Mouse (Mus musculus): ENCODE measurements at regions not wholly inside any gene's neighbourhood (a gene's known extent, or its start where the extent isn't known, plus 50 kb on each side); places are given as distances from the start of the nearest gene placed in this dataset.

- no peaks in the 10 kb centered on the region for H3K27me3 ChIP-seq
- no peak overlapping the region for H3K9ac ChIP-seq
- H3K4me3 ChIP-seq: no peak overlapping the region
- ATAC-seq (ENCODE audit: insufficient number of reproducible peaks, insufficient read depth, low FRiP score, low TSS enrichment, low read depth): no peak
- H3K36me3 ChIP-seq: no peaks in the 10 kb centered on the region
- H3K4me1 ChIP-seq: peaks cover under 1% of the 10 kb centered on the region; the same call in 1 of the 2 replicates
- no peak overlapping the region for H3K27ac ChIP-seq
- WGBS: 54% methylated on average over 4 of the region's 4 CpGs
- no peaks in the 10 kb centered on the region for H3K9me3 ChIP-seq
- H3K4me2 ChIP-seq: no peak overlapping the region
Observed at GRCm38 (mm10) chrX:10770575-10770974, 55.8 kb downstream of the Mid1ip1 start.

DNA sequence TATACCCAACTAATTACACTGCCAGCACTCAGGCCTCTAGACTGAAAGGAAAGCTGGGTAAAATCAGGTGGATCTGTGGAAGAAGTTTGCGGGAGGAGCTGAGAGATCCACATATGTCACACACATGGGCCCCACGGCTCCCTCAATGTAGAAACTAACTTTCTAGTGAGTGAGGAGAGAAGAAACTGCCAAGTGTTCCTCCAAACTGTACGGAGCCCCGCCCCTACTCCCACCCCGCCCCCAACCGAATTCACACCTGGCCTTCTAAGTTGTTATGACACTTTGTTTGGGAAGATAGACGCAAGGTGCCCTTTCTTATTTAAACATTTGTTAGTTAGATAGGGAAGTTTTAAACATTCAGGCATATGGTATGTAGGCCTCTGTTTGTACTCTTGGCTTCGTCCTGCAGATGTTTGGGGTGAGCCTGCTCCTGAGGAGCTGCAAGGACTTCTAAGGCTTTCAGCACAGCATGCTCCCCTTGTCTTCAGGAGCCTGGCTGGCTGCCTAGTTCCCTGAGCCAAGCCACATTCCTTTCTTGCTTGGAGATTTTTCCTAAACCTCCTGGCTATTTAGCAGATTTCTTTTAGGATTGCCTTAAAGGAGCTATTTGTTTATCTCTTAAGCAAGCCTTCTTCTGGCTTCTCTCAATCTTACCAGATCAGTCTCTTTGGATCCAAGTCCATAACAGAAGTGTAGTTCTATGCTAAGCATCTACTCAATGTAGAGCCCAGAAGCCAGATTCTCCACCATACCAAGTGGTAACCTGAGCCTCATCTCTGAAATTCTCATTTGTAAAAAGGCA lies 61.1 kb downstream of the Mid1ip1 start:
- no peak overlapping the region for H3K4me3 ChIP-seq
- ATAC-seq (ENCODE audit: insufficient number of reproducible peaks, insufficient read depth, low FRiP score, low TSS enrichment, low read depth): no peak
- H3K4me2 ChIP-seq: no peak overlapping the region
- H3K27me3 ChIP-seq: no peaks in the 10 kb centered on the region
- H3K36me3 ChIP-seq: no peaks in the 10 kb centered on the region
- WGBS: 49% methylated on average over 8 of the region's 8 CpGs
- no peak overlapping the region for H3K9ac ChIP-seq
- H3K4me1 ChIP-seq: peaks cover 10% of the 10 kb centered on the region
- peak overlapping the region; percentile 62 for H3K27ac ChIP-seq
- no peaks in the 10 kb centered on the region for H3K9me3 ChIP-seq

DNA sequence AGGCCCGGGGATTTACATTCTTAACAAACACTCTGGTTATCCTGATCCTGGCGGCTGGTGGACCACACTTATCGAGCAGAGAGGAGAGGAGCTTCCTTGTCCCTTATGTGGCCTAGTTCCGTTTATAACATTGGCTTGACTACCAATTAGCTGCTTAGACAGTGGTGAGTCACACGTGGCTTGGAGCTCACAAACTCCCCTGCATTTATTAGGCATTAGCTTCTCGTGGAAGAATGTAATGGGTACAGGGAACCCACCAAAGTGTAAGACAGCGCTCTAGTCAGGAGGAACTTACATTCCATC lies 61.7 kb downstream of the Mid1ip1 start:
- no peaks in the 10 kb centered on the region for H3K9me3 ChIP-seq
- ATAC-seq (ENCODE audit: insufficient number of reproducible peaks, insufficient read depth, low FRiP score, low TSS enrichment, low read depth): no peak
- H3K4me2 ChIP-seq: no peak overlapping the region
- H3K4me3 ChIP-seq: no peak overlapping the region
- peaks cover 10% of the 10 kb centered on the region for H3K4me1 ChIP-seq
- WGBS: 45% methylated on average over 7 of the region's 7 CpGs
- H3K27me3 ChIP-seq: no peaks in the 10 kb centered on the region
- no peak overlapping the region for H3K9ac ChIP-seq
- peak overlapping the region; percentile 62 for H3K27ac ChIP-seq
- no peaks in the 10 kb centered on the region for H3K36me3 ChIP-seq

- Histone ChIP-seq H3K9me3 (no peaks in the 10 kb centered on the region), H3K27ac (no peak overlapping the region), H3K4me1 (peaks cover 10% of the 10 kb centered on the region), H3K4me2 (no peak overlapping the region), H3K4me3 (no peak overlapping the region), H3K27me3 (no peaks in the 10 kb centered on the region), H3K36me3 (no peaks in the 10 kb centered on the region), H3K9ac (no peak overlapping the region)
- 77% methylated on average over 2 of the region's 2 CpGs for WGBS
- no peak for ATAC-seq (ENCODE audit: insufficient number of reproducible peaks, insufficient read depth, low FRiP score, low TSS enrichment, low read depth)
Observed at GRCm38 (mm10) chrX:10778014-10778413, 63.2 kb downstream of the Mid1ip1 start.

GRCm38 (mm10) chrX:10786359-10786758 lies 71.5 kb downstream of the Mid1ip1 start:
- no peak overlapping the region for H3K27ac ChIP-seq
- no peak for ATAC-seq (ENCODE audit: insufficient number of reproducible peaks, insufficient read depth, low FRiP score, low TSS enrichment, low read depth)
- no peak overlapping the region for H3K4me3 ChIP-seq
- no peak overlapping the region for H3K4me2 ChIP-seq
- H3K36me3 ChIP-seq: no peaks in the 10 kb centered on the region
- no peaks in the 10 kb centered on the region; the same call in 1 of the 2 replicates for H3K27me3 ChIP-seq
- 76% methylated on average over 3 of the region's 3 CpGs for WGBS
- no peak overlapping the region for H3K9ac ChIP-seq
- H3K9me3 ChIP-seq: no peaks in the 10 kb centered on the region
- H3K4me1 ChIP-seq: no peaks in the 10 kb centered on the region

GRCm38 (mm10) chrX:10787057-10787456 lies 72.2 kb downstream of the Mid1ip1 start:
- no peaks in the 10 kb centered on the region; the same call in 1 of the 2 replicates for H3K27me3 ChIP-seq
- H3K36me3 ChIP-seq: no peaks in the 10 kb centered on the region
- no peak overlapping the region for H3K4me2 ChIP-seq
- 88% methylated on average over 2 of the region's 2 CpGs for WGBS
- no peak overlapping the region for H3K4me3 ChIP-seq
- no peak for ATAC-seq (ENCODE audit: insufficient number of reproducible peaks, insufficient read depth, low FRiP score, low TSS enrichment, low read depth)
- no peaks in the 10 kb centered on the region for H3K4me1 ChIP-seq
- no peak overlapping the region for H3K27ac ChIP-seq
- H3K9ac ChIP-seq: no peak overlapping the region
- H3K9me3 ChIP-seq: no peaks in the 10 kb centered on the region

DNA sequence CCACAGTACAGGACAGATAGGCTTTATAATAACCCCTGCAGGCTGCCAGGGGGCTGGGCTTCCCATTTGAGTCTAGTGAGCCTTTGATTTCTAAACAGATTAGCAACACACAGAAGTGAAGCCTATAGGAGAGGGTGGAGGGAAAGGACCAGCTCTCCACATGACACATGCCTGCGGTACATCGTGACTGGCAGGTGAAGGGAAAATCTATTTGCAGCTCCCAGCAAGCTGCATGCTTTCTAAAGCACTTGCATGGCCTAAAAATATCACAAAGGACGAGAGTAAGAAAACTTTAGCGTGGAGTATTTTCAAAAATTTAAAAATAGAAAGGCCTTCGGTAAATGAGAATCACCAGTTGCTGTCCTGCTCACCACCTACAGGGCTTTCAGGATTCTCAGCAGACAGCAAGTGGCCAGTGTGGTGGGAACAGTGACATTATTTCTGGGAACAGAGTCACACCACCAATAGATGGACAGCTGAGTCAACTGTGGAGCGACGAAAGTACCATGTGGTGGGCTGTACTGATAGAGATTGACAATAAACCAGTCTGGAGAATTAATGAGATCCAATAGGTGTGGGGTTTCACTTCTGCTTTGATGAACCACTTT lies 105.6 kb downstream of the Mid1ip1 start:
- H3K4me1 ChIP-seq: no peaks in the 10 kb centered on the region
- H3K4me3 ChIP-seq: no peak overlapping the region
- no peak for ATAC-seq (ENCODE audit: insufficient number of reproducible peaks, insufficient read depth, low FRiP score, low TSS enrichment, low read depth)
- H3K4me2 ChIP-seq: no peak overlapping the region
- no peak overlapping the region for H3K27ac ChIP-seq
- 74% methylated on average over 7 of the region's 7 CpGs for WGBS
- no peaks in the 10 kb centered on the region for H3K36me3 ChIP-seq
- H3K9ac ChIP-seq: no peak overlapping the region
- H3K9me3 ChIP-seq: no peaks in the 10 kb centered on the region
- H3K27me3 ChIP-seq: peaks cover 6% of the 10 kb centered on the region; the same call in 1 of the 2 replicates

GRCm38 (mm10) chrX:10833681-10834080 lies 118.9 kb downstream of the Mid1ip1 start:
- Histone ChIP-seq H3K9me3 (no peaks in the 10 kb centered on the region), H3K4me1 (no peaks in the 10 kb centered on the region), H3K9ac (no peak overlapping the region), H3K4me2 (no peak overlapping the region), H3K4me3 (no peak overlapping the region), H3K27me3 (0 out of 2 replicates have a peak, but pooled peaks cover 3% of the 10 kb centered on the region), H3K27ac (no peak overlapping the region), H3K36me3 (no peaks in the 10 kb centered on the region)
- no peak for ATAC-seq (ENCODE audit: insufficient number of reproducible peaks, insufficient read depth, low FRiP score, low TSS enrichment, low read depth)
- WGBS: 35% methylated on average over 1 of the region's 1 CpGs

DNA sequence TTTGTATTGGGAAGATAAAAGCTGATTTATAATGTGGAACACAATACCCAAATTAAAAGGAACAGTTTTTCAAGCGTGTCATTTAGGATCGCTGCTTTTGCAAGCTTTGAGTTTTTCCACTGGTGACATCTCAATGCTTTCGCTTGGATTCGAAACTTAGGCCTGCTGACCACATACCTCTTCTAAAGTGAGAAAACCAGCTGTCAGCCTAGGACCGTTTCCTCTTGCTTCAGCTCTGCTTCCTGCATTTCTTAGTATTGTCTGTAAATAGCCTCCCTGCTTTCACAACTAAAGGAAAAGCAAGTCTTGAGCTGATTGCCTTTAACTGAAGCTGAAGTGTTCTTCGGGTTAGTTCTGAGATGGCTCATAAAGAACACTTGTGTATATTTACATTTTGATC lies 142.3 kb downstream of the Mid1ip1 start:
- Histone ChIP-seq H3K9me3 (no peaks in the 10 kb centered on the region), H3K36me3 (no peaks in the 10 kb centered on the region), H3K27ac (no peak overlapping the region), H3K4me3 (no peak overlapping the region), H3K27me3 (no peaks in the 10 kb centered on the region; the same call in 1 of the 2 replicates), H3K4me1 (no peaks in the 10 kb centered on the region), H3K9ac (no peak overlapping the region), H3K4me2 (no peak overlapping the region)
- ATAC-seq (ENCODE audit: insufficient number of reproducible peaks, insufficient read depth, low FRiP score, low TSS enrichment, low read depth): no peak
- 76% methylated on average over 6 of the region's 6 CpGs for WGBS

GRCm38 (mm10) chrX:10857668-10858067 lies 142.9 kb downstream of the Mid1ip1 start:
- Histone ChIP-seq H3K4me2 (no peak overlapping the region), H3K4me1 (no peaks in the 10 kb centered on the region), H3K36me3 (no peaks in the 10 kb centered on the region), H3K4me3 (no peak overlapping the region), H3K9ac (no peak overlapping the region), H3K9me3 (no peaks in the 10 kb centered on the region), H3K27me3 (no peaks in the 10 kb centered on the region; the same call in 1 of the 2 replicates), H3K27ac (no peak overlapping the region)
- 53% methylated on average over 3 of the region's 3 CpGs for WGBS
- no peak for ATAC-seq (ENCODE audit: insufficient number of reproducible peaks, insufficient read depth, low FRiP score, low TSS enrichment, low read depth)

DNA sequence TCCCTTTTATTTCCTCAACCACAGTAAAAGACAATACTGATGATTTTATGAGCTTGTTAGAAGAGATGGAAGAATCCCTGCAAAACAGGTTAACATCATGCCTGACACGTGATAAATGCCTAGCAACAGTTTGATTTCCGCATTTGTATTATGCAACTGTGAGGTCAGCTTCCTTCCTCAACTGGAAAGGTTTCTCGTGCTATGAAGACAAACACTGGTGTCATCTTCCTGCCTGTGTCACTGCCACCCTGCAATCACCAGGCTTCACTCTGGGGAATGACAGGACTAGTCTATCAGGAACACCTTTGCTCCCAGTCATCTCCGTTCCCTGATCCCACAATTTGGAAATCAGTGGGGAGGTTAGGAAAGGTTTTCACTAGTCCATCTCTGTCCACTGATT lies 156.8 kb downstream of the Mid1ip1 start:
- H3K4me2 ChIP-seq: no peak overlapping the region
- no peaks in the 10 kb centered on the region for H3K9me3 ChIP-seq
- no peak overlapping the region for H3K9ac ChIP-seq
- H3K4me3 ChIP-seq: no peak overlapping the region
- H3K4me1 ChIP-seq: no peaks in the 10 kb centered on the region
- WGBS: 64% methylated on average over 4 of the region's 4 CpGs
- H3K36me3 ChIP-seq: no peaks in the 10 kb centered on the region
- no peak overlapping the region for H3K27ac ChIP-seq
- ATAC-seq (ENCODE audit: insufficient number of reproducible peaks, insufficient read depth, low FRiP score, low TSS enrichment, low read depth): no peak
- peaks cover 4% of the 10 kb centered on the region; the same call in 1 of the 2 replicates for H3K27me3 ChIP-seq

- no peaks in the 10 kb centered on the region for H3K4me1 ChIP-seq
- whole genome bisulfite sequencing: 34% methylated on average over 5 of the region's 5 CpGs
- no peak overlapping the region for H3K27ac ChIP-seq
- no peak overlapping the region for H3K9ac ChIP-seq
- H3K4me3 ChIP-seq: no peak overlapping the region
- no peak overlapping the region for H3K4me2 ChIP-seq
- H3K9me3 ChIP-seq: no peaks in the 10 kb centered on the region
- peaks cover 4% of the 10 kb centered on the region; the same call in 1 of the 2 replicates for H3K27me3 ChIP-seq
- ATAC-seq (ENCODE audit: insufficient number of reproducible peaks, insufficient read depth, low FRiP score, low TSS enrichment, low read depth): no peak
- no peaks in the 10 kb centered on the region for H3K36me3 ChIP-seq
Observed at GRCm38 (mm10) chrX:10877856-10878255, 163.0 kb downstream of the Mid1ip1 start.
